17 mouse cellular contexts compared by ENCODE assay signal in genomic region chr5:47742727-47743126, GRCm38 (mm10).
"Had no signal": no experiment of that assay in that cellular context is flagged by ENCODE, and none has a peak within 500 bp of the region (broad histone marks: within the 10 kb centered on the region; RNA-seq: fewer than 3 reads in every experiment).

No protein-coding gene starts in this region.

- ATAC-seq: liver, embryonic 12.5 days; liver, postnatal 0 days; lung, postnatal 0 days; midbrain, embryonic 13.5 days; midbrain, embryonic 15.5 days; midbrain, embryonic 16.5 days had no signal

- DNase-seq: left cerebral cortex, postnatal 4 days; liver; liver, embryonic 13.5 days; liver, postnatal 0 days; lung, adult 18-20 months; lung, adult 2 months; lung, embryonic 14.5 days; lung, postnatal 10 days; lung, postnatal 14 days; lung, postnatal 36 days; lung, postnatal 4 days; midbrain, embryonic 14.5 days had no signal
